Mouse (Mus musculus): ENCODE results near the gene Gm11099. TPM values are rescaled to one million over a fixed set of nuclear protein-coding genes. Genes with fewer than 3 reads are reported as not detected.

The Gm11099 gene
- polyA plus RNA-seq, 1 experiment from 2014 or later: not detected

DNA sequence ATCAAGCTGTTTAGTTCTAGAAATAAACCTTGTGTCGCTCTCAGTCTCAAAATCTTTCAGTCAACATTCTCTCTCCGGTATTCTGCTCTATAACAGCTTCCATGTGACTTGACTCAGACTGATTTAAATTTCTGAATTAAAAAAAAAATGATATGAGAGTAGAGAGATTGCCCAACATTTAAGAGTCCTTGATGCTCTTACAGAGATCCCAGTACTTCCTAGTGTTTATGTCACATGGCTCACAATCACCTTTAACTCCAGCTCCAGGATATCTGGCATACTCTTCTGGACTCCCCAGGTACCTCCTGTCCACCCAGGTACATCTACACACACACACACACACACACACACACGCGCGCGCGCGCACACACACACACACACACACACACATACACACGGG is 53.1 kb downstream of the Gm11099 start:
- Histone ChIP-seq H3K4me2 (replicated peaks) (no peak overlapping the region), H3K9me3 (no peaks in the 10 kb centered on the region), H3K36me3 (no peaks in the 10 kb centered on the region), H3K27me3 (no peaks in the 10 kb centered on the region), H3K9ac (replicated peaks) (no peak overlapping the region), H3K4me1 (replicated peaks) (0 out of 2 replicates have a peak, but pooled peaks cover under 1% of the 10 kb centered on the region), H3K27ac (no peak overlapping the region), H3K4me3 (replicated peaks) (no peak overlapping the region)
- 90% methylated on average over 9 of the region's 9 CpGs for WGBS
- ATAC-seq: no peak

DNA sequence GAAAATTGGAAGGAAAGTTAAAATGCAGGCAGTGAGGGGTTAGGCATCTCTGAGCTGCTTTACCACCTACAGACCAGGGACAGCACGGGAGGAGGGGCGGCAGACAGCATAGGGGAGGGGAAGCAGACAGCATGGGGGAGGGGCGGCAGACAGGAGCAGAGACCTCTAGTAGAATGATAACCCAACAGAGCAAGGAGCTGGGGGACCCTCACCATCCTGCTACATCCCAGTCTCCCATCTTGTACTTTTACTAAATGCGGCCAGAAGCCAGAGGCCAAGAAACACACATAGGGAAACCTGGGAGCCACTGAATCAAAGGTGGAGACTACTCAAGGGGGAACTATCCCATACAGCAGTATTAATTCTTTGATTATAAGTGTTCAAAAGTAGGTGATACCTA is 59.1 kb downstream of the Gm11099 start:
- H3K36me3 ChIP-seq: no peaks in the 10 kb centered on the region
- no peaks in the 10 kb centered on the region for H3K4me1 ChIP-seq (replicated peaks)
- H3K27me3 ChIP-seq: no peaks in the 10 kb centered on the region
- ATAC-seq: no peak
- no peak overlapping the region for H3K9ac ChIP-seq (replicated peaks)
- H3K4me2 ChIP-seq (replicated peaks): no peak overlapping the region
- 47% methylated on average over 4 of the region's 4 CpGs for WGBS
- no peak overlapping the region for H3K4me3 ChIP-seq (replicated peaks)
- H3K9me3 ChIP-seq: no peaks in the 10 kb centered on the region
- no peak overlapping the region for H3K27ac ChIP-seq

DNA sequence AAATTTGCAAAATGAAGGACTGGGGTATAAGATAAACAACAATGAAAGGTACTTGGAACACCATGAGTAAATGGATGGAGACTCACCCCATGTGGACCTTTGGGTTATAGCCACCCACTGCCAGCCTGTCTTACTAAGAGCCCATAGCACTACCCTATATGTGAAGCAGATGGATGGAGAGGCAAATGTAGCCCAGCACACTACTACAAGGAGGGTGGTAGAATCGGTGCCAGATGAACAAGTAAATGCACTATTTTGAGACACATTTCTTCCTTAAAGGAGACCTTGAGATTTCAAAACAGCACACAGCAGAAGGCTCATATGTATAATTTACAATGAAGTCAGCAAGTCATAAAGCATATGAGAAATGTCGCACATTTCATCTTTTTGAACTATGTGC is 66.3 kb downstream of the Gm11099 start:
- 92% methylated on average over 2 of the region's 2 CpGs for WGBS
- no peaks in the 10 kb centered on the region for H3K27me3 ChIP-seq
- H3K4me2 ChIP-seq (replicated peaks): no peak overlapping the region
- no peaks in the 10 kb centered on the region for H3K9me3 ChIP-seq
- no peaks in the 10 kb centered on the region for H3K4me1 ChIP-seq (replicated peaks)
- H3K9ac ChIP-seq (replicated peaks): no peak overlapping the region
- no peak for ATAC-seq
- H3K36me3 ChIP-seq: no peaks in the 10 kb centered on the region
- no peak overlapping the region for H3K4me3 ChIP-seq (replicated peaks)
- H3K27ac ChIP-seq: no peak overlapping the region

DNA sequence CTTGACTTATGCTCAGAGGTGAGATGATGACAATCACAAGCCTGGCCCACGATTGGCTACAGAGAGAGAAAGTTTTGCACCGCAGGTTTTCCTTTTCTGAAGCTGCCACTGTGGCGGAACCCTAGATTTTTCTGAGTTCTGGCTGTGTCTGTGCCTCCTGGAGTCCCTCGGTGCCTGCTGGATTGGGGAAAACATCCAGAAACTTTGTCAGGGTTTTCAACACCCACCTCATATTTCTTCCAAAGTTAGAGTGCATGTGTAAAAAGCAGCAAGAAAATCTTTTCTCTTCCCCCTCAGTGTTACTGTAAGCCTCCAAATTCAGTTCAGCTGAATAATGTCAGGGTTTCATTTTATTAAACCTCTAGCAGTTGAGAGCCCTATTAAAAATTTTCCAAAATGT is 82.1 kb downstream of the Gm11099 start:
- H3K36me3 ChIP-seq: no peaks in the 10 kb centered on the region
- H3K4me2 ChIP-seq (replicated peaks): no peak overlapping the region
- no peaks in the 10 kb centered on the region for H3K4me1 ChIP-seq (replicated peaks)
- H3K9ac ChIP-seq (replicated peaks): no peak overlapping the region
- 82% methylated on average over 4 of the region's 4 CpGs for WGBS
- H3K27ac ChIP-seq: no peak overlapping the region
- no peaks in the 10 kb centered on the region for H3K27me3 ChIP-seq
- no peak overlapping the region for H3K4me3 ChIP-seq (replicated peaks)
- ATAC-seq: no peak
- no peaks in the 10 kb centered on the region for H3K9me3 ChIP-seq

DNA sequence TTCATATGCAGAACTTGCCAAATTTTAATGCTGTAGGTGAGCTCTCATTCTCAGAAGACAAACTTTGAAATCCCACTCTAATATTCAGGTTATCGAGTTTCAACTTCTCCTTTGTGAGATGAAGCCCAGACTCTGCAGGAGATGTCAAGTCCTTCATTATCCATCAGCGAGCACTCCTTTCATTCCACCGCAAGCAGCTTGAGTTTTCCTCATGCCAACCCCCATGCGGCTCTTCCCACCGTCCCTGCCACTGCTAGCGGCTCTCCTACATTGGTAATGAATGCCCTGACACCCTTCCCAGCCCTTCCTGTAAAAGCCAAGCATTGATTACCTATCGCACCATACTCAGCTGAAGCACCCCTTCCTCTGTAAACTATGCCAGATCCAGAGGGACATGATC is 89.6 kb downstream of the Gm11099 start:
- H3K9ac ChIP-seq (replicated peaks): no peak overlapping the region
- no peak for ATAC-seq
- H3K4me2 ChIP-seq (replicated peaks): no peak overlapping the region
- WGBS: 68% methylated on average over 7 of the region's 7 CpGs
- H3K4me1 ChIP-seq (replicated peaks): no peaks in the 10 kb centered on the region
- H3K9me3 ChIP-seq: no peaks in the 10 kb centered on the region
- no peaks in the 10 kb centered on the region for H3K27me3 ChIP-seq
- H3K4me3 ChIP-seq (replicated peaks): no peak overlapping the region
- no peaks in the 10 kb centered on the region for H3K36me3 ChIP-seq
- H3K27ac ChIP-seq: no peak overlapping the region

DNA sequence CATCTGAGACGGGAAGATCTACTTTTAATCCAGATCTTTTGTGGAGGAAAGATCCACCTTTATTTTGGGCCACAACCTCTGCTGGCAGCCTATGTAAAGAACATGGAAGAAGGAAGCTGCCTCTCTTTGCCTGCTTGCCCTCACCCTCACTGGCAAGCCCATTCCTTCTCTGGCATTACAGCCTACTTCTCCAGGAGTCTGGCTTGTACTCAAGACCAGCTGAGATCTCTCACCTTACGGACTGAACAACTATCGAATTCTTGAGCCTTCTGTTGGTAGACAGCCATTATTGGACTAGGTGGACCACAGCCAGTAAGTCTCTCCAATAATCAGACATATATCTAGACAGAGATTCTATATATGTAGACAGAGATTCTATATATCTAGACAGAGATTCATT is 92.9 kb downstream of the Gm11099 start:
- H3K27me3 ChIP-seq: no peaks in the 10 kb centered on the region
- no peak overlapping the region for H3K4me2 ChIP-seq (replicated peaks)
- no peak for ATAC-seq
- H3K36me3 ChIP-seq: no peaks in the 10 kb centered on the region
- H3K9ac ChIP-seq (replicated peaks): no peak overlapping the region
- 96% methylated on average over 3 of the region's 3 CpGs for WGBS
- no peak overlapping the region for H3K27ac ChIP-seq
- H3K4me3 ChIP-seq (replicated peaks): no peak overlapping the region
- H3K9me3 ChIP-seq: 0 out of 2 replicates have a peak, but pooled peaks cover 4% of the 10 kb centered on the region
- H3K4me1 ChIP-seq (replicated peaks): peaks cover 4% of the 10 kb centered on the region; the same call in 1 of the 2 replicates

DNA sequence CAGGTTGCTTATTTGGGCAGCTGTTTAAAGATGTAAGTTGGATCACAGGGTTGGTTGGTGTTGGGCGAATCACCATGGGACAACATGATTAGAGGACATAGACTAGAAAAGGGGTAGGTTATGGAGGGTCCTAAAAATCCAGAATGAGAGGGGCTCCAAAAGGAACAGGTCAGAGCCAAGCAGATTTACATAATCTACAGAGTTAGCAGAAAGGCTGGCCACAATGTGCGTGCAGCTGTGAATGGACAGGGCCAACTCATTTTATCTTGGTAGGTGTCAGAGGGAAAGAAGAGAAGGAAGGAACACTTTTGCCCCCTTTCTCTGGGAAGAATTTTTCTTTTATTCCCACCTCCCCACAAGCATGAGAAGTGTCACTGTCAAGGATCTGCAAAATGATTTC is 97.1 kb downstream of the Gm11099 start:
- 36% methylated on average over 2 of the region's 2 CpGs for WGBS
- Histone ChIP-seq H3K27me3 (no peaks in the 10 kb centered on the region), H3K9ac (replicated peaks) (no peak overlapping the region)

DNA sequence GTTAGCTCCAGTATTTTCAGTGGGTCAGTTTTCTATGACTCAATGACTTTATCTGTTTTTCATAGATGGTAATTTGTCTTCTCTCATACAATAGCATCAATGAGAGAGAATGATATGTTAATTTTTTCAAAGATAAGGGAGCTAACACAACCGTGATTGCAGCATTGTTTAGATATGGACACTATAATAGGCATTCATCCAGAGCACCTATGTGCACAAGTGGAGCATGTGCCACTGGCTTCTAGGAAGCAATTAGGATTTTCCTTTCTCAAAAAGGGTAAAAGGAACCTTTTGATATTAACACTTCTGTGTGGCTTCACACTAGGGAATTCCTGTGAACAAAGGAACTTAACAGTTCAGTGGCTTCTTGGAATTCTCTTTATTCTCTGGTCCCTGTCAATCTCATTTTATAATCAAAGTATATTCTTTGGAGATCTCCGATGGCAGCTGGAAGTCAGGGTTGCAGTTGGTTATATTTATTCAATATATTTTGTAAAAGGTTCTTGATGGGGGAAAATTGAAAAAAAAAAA is 97.6 kb downstream of the Gm11099 start:
- Histone ChIP-seq H3K9ac (replicated peaks) (no peak overlapping the region), H3K27me3 (no peaks in the 10 kb centered on the region), H3K4me1 (replicated peaks) (peaks cover 7% of the 10 kb centered on the region; the same call in 1 of the 2 replicates), H3K4me3 (replicated peaks) (no peak overlapping the region), H3K4me2 (replicated peaks) (no peak overlapping the region), H3K9me3 (0 out of 2 replicates have a peak, but pooled peaks cover 4% of the 10 kb centered on the region), H3K27ac (no peak overlapping the region), H3K36me3 (no peaks in the 10 kb centered on the region)
- peak; percentile 40; the same call in 1 of the 2 replicates for ATAC-seq
- WGBS: 6% methylated on average over 2 of the region's 2 CpGs

More for the DNA sequence above, 97.1 kb downstream of the Gm11099 start:
- Histone ChIP-seq H3K4me1 (replicated peaks) (peaks cover 7% of the 10 kb centered on the region; the same call in 1 of the 2 replicates), H3K27ac (no peak overlapping the region), H3K9me3 (0 out of 2 replicates have a peak, but pooled peaks cover 4% of the 10 kb centered on the region), H3K4me2 (replicated peaks) (no peak overlapping the region), H3K4me3 (replicated peaks) (no peak overlapping the region), H3K36me3 (no peaks in the 10 kb centered on the region)
- ATAC-seq: no peak

All from midbrain, embryonic 13.5 days (tissue).